Mouse (Mus musculus) heart, postnatal 0 days (tissue): Measurements from ENCODE around the gene Bloc1s1.

ENCODE experiments used
- CTCF ChIP-seq: IDR thresholded peaks from 2 replicates; pipeline ENCODE4 v1.5.1; 2016; ENCODE audit warnings: antibody characterized with exemption, control low read depth, low read depth
- EP300 ChIP-seq: IDR thresholded peaks from 2 replicates; pipeline ENCODE4 v1.6.1; 2016; ENCODE audit warnings: antibody characterized with exemption, low read depth

GRCm38 (mm10) chr10:128928356-128928755 lies 4.5 kb upstream of the Bloc1s1 start:
- TF ChIP-seq CTCF: no peak
- TF ChIP-seq EP300: no peak
